Mouse (Mus musculus): ENCODE data around the gene Trim23. TPM values are rescaled to one million over a fixed set of nuclear protein-coding genes. Genes with fewer than 3 reads are reported as not detected.
A peak's percentile ranks its signal among the peaks of the same experiment; 100 is the strongest.

Gene Trim23
- total and polyA plus RNA-seq, 2 experiments: 1.3 to 19.5 TPM

DNA sequence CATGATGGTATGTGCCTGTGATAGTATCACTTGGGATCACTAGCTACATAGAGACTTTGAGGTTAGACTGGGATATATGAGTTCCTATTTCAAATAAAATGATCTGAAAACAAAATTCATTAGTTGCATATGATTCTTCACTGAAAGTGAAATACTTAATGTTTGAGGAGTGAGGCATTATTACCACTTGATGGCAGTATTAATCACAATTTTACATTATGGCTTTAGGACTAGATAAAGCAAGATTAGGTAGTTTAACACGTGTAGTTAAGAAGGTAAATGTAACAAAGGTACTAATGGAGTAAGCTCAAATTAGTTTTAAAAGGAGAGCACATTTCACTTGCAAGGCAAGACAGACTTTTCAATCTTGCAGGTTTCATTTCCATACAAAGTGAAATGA is 25.7 kb downstream of the Trim23 start:
- Histone ChIP-seq H3K36me3 (ENCODE audit: control insufficient read depth, insufficient read depth, low read length) (peaks cover 25% of the 10 kb centered on the region), H3K4me3 (ENCODE audit: insufficient read depth, low read depth, low read length) (no peak overlapping the region), H3K79me2 (ENCODE audit: control insufficient read depth, insufficient read depth, low read length) (no peaks in the 10 kb centered on the region), H3K27me3 (ENCODE audit: control insufficient read depth, insufficient read depth, low read length) (no peaks in the 10 kb centered on the region), H3K27ac (replicated peaks; ENCODE audit: insufficient read depth, low read depth, low read length) (no peak overlapping the region), H3K4me1 (ENCODE audit: control insufficient read depth, insufficient read depth, low read length) (no peaks in the 10 kb centered on the region), H3K9ac (ENCODE audit: low read depth, low read length) (no peak overlapping the region)
- no peak for DNase-seq (ENCODE audit: extremely low read depth, low read depth, low spot score)
- no peak for TF ChIP-seq POLR2A (IDR thresholded peaks at IDR 0.05; ENCODE audit: extremely low read depth, insufficient read depth, low read length)
- TF ChIP-seq CTCF (IDR thresholded peaks at IDR 0.05; ENCODE audit: low read depth, low read length): no peak
- 53% methylated on average over 1 of the region's 1 CpGs for WGBS

GRCm38 (mm10) chr13:104227478-104227877 is 48.9 kb downstream of the Trim23 start:
- Histone ChIP-seq H3K9ac (ENCODE audit: low read depth, low read length) (no peak overlapping the region), H3K4me1 (ENCODE audit: control insufficient read depth, insufficient read depth, low read length) (peaks cover 3% of the 10 kb centered on the region), H3K79me2 (ENCODE audit: control insufficient read depth, insufficient read depth, low read length) (no peaks in the 10 kb centered on the region; the same call in 1 of the 2 replicates), H3K27ac (replicated peaks; ENCODE audit: insufficient read depth, low read depth, low read length) (no peak overlapping the region), H3K27me3 (ENCODE audit: control insufficient read depth, insufficient read depth, low read length) (no peaks in the 10 kb centered on the region), H3K4me3 (ENCODE audit: insufficient read depth, low read depth, low read length) (no peak overlapping the region), H3K36me3 (ENCODE audit: control insufficient read depth, insufficient read depth, low read length) (peaks cover 4% of the 10 kb centered on the region)
- DNase-seq (ENCODE audit: extremely low read depth, low read depth, low spot score): peak; percentile 23
- no peak for TF ChIP-seq POLR2A (IDR thresholded peaks at IDR 0.05; ENCODE audit: extremely low read depth, insufficient read depth, low read length)
- TF ChIP-seq CTCF (IDR thresholded peaks at IDR 0.05; ENCODE audit: low read depth, low read length): no peak
- WGBS: 11% methylated on average over 3 of the region's 3 CpGs

DNA sequence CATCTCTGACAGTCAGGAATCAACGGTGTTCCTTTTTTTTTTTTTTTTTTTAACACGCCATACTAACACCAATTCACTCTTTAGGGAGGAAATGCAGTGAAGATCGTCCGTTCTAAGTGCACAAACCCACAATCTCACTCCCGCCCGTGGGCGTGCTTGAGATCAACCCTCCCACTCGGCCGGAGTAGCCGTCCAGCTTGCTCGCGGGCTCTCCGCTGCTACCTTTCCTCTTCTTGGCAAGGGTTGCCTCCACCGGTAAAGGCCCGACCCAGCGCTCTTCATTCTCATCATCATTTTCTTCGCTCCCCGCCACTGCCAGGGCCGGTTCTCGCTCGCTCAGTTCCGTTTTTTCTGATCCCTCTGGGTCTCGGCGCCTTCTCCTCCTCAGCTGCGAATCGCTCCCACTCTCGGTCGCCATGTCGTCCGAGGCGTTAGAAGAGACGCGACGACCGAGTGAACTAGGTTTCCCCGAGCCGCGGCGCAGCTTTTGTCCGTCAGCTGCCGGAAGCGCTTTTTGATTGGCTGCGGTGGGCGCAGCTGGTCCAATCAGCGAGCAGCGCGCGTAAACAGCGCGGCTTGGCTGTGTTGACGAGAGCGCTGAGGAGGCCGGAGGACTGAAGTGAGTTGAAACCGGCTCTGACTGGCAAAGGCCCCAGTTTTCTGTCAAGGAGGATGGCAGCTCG is 49.9 kb downstream of the Trim23 start, which contains the start of the genes Cenpk and Ppwd1:
Cenpk (plus strand) TSS at position 228 of the 683 bp plus-strand sequence.
Ppwd1 (minus strand) TSS at position 460 of the 683 bp plus-strand sequence.
- TF ChIP-seq CTCF (IDR thresholded peaks at IDR 0.05; ENCODE audit: low read depth, low read length) (no peak), POLR2A (IDR thresholded peaks at IDR 0.05; ENCODE audit: extremely low read depth, insufficient read depth, low read length) (peak; percentile 81)
- peak within 1 kb of the TSS; percentile 92 for H3K27ac ChIP-seq (replicated peaks; ENCODE audit: insufficient read depth, low read depth, low read length)
- WGBS: under 1% methylated on average over 55 of the region's 55 CpGs
- H3K9ac ChIP-seq (ENCODE audit: low read depth, low read length): peak within 1 kb of the TSS; percentile 85
- H3K4me3 ChIP-seq (ENCODE audit: insufficient read depth, low read depth, low read length): peak within 1 kb of the TSS; percentile 91
- DNase-seq (ENCODE audit: extremely low read depth, low read depth, low spot score): peak; percentile 82
- no peaks in the 10 kb centered on the region; the same call in 1 of the 2 replicates for H3K79me2 ChIP-seq (ENCODE audit: control insufficient read depth, insufficient read depth, low read length)
- no peaks in the 10 kb centered on the region for H3K27me3 ChIP-seq (ENCODE audit: control insufficient read depth, insufficient read depth, low read length)
- H3K4me1 ChIP-seq (ENCODE audit: control insufficient read depth, insufficient read depth, low read length): peaks cover 3% of the 10 kb centered on the region
- peaks cover 4% of the 10 kb centered on the region for H3K36me3 ChIP-seq (ENCODE audit: control insufficient read depth, insufficient read depth, low read length)

DNA sequence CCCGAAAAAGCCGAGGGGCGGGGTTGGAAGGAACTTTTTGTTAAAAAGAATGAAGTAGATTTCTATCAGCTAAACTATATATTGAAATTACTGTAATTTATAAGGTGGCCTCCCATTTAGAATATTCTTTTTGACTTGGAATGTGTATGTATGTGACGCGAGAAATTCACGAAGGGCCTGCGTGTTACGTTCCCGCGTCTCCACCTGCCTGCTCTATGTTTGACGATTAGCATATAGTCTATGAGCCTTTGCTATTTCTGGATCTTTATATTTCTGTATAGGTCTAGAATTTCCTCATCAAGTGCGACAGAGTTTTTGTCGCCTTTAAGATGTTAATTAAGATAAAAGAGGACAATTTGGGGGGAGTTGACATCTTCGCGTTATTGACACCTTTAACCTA is 50.6 kb downstream of the Trim23 start:
- Histone ChIP-seq H3K36me3 (ENCODE audit: control insufficient read depth, insufficient read depth, low read length) (peaks cover 2% of the 10 kb centered on the region; the same call in 1 of the 2 replicates), H3K9ac (ENCODE audit: low read depth, low read length) (no peak overlapping the region), H3K27ac (replicated peaks; ENCODE audit: insufficient read depth, low read depth, low read length) (no peak overlapping the region), H3K4me1 (ENCODE audit: control insufficient read depth, insufficient read depth, low read length) (peaks cover 3% of the 10 kb centered on the region), H3K79me2 (ENCODE audit: control insufficient read depth, insufficient read depth, low read length) (no peaks in the 10 kb centered on the region; the same call in 1 of the 2 replicates), H3K4me3 (ENCODE audit: insufficient read depth, low read depth, low read length) (peak overlapping the region; percentile 91), H3K27me3 (ENCODE audit: control insufficient read depth, insufficient read depth, low read length) (no peaks in the 10 kb centered on the region)
- DNase-seq (ENCODE audit: extremely low read depth, low read depth, low spot score): no peak
- TF ChIP-seq POLR2A (IDR thresholded peaks at IDR 0.05; ENCODE audit: extremely low read depth, insufficient read depth, low read length) (no peak), CTCF (IDR thresholded peaks at IDR 0.05; ENCODE audit: low read depth, low read length) (no peak)
- 8% methylated on average over 15 of the region's 15 CpGs for WGBS

Other genes starting within 250 kb of the Trim23 start
- gene Nln, start 69.2 kb upstream of the Trim23 start, total RNA-seq (2014; rRNA removed): 33.9 and 39.0 TPM in 2 replicates
- gene Nln, start 69.2 kb upstream of the Trim23 start, polyA plus RNA-seq (2012; rRNA removed): 9.1 and 9.8 TPM in 2 replicates
- 2.1 and 3.2 TPM in 2 replicates for gene Sgtb, start 69.1 kb upstream of the Trim23 start, total RNA-seq (2014; rRNA removed)
- 0.34 and 0.51 TPM in 2 replicates for gene Sgtb, start 69.1 kb upstream of the Trim23 start, polyA plus RNA-seq (2012; rRNA removed)
- gene Trappc13, start 328 bp upstream of the Trim23 start, total RNA-seq (2014; rRNA removed): 23.6 and 26.3 TPM in 2 replicates
- 4.6 and 6.3 TPM in 2 replicates for gene Trappc13, start 328 bp upstream of the Trim23 start, polyA plus RNA-seq (2012; rRNA removed)
- 1.3 and 1.5 TPM in 2 replicates for gene Cenpk, start 49.8 kb downstream of the Trim23 start, total RNA-seq (2014; rRNA removed)
- 0.12 and 0.27 TPM in 2 replicates for gene Cenpk, start 49.8 kb downstream of the Trim23 start, polyA plus RNA-seq (2012; rRNA removed)
- 9.5 and 11.2 TPM in 2 replicates for gene Ppwd1, start 50.0 kb downstream of the Trim23 start, total RNA-seq (2014; rRNA removed)
- gene Ppwd1, start 50.0 kb downstream of the Trim23 start, polyA plus RNA-seq (2012; rRNA removed): 0.90 and 1.0 TPM in 2 replicates
- gene Adamts6, start 109.0 kb downstream of the Trim23 start, total RNA-seq (2014; rRNA removed): 2.1 and 4.4 TPM in 2 replicates
- 0.25 and 0.75 TPM in 2 replicates for gene Adamts6, start 109.0 kb downstream of the Trim23 start, polyA plus RNA-seq (2012; rRNA removed)